Mouse (Mus musculus) erythroblast, embryonic 14.5 days (primary cell): ENCODE data around the gene Topaz1.

Source experiments
- GATA1 ChIP-seq: IDR thresholded peaks from 2 replicates; pipeline ENCODE4 v1.6.1; 2012; ENCODE audit warnings: low read length, inconsistent platforms, mixed read lengths
- TAL1 ChIP-seq: IDR thresholded peaks from 3 replicates; pipeline ENCODE4 v1.6.1; 2012; ENCODE audit warnings: low read length, inconsistent platforms, mixed read lengths

GRCm38 (mm10) chr9:122843760-122844159 lies 96.6 kb downstream of the Topaz1 start, which contains the start of gene Gm35549:
- TF ChIP-seq GATA1 = no peak
- TF ChIP-seq TAL1 = no peak
